Mouse (Mus musculus) brain, embryonic 14.5 days (tissue): Measurements from ENCODE around the gene Nol4l. TPM values are rescaled to one million over a fixed set of nuclear protein-coding genes. Genes with fewer than 3 reads are reported as not detected.

Source experiments
- DNase-seq: peaks from one replicate; pipeline ENCODE4 v3.0.0-alpha.2; 2011; ENCODE audit warnings: low read depth
- CTCF ChIP-seq: fragments of 200-500 bp; IDR thresholded peaks from 2 replicates; pipeline ENCODE4 v1.5.1; 2012; ENCODE audit warnings: inconsistent platforms, mild to moderate bottlenecking, moderate library complexity, borderline replicate concordance; ENCODE audit not compliant: insufficient read depth, insufficient read length; ENCODE audit errors: extremely low read depth
- POLR2A ChIP-seq: fragments of 200-500 bp; IDR thresholded peaks from 2 replicates; pipeline ENCODE4 v1.6.1; 2012; ENCODE audit warnings: mild to moderate bottlenecking, inconsistent platforms, borderline replicate concordance; ENCODE audit not compliant: poor library complexity, insufficient read depth, insufficient read length, severe bottlenecking; ENCODE audit errors: extremely low read depth
- polyA plus RNA-seq: library from polyadenylated mRNA; depleted of rRNA; stranded (reverse); fragments of >200 nt; gene quantifications from 2 replicates; pipeline ENCODE4 v1.2.3, GENCODE M21; 2012

Nol4l gene
- polyA plus RNA-seq, 1 experiment, result 101 TPM

- DNase-seq, result no peak
- no peak for TF ChIP-seq CTCF
- TF ChIP-seq POLR2A, result no peak
Observed at GRCm38 (mm10) chr2:153556208-153556607, 26.4 kb upstream of the Nol4l start.

GRCm38 (mm10) chr2:153554543-153554942 is 24.8 kb upstream of the Nol4l start:
- no peak for TF ChIP-seq CTCF
- no peak for TF ChIP-seq POLR2A
- no peak for DNase-seq

GRCm38 (mm10) chr2:153549486-153549885 is 19.7 kb upstream of the Nol4l start:
- DNase-seq, result no peak
- TF ChIP-seq POLR2A (no peak), CTCF (no peak)

- no peak for TF ChIP-seq CTCF
- no peak for TF ChIP-seq POLR2A
- peak; percentile 73 for DNase-seq
Observed at GRCm38 (mm10) chr2:153548221-153548923, 18.6 kb upstream of the Nol4l start.

GRCm38 (mm10) chr2:153547633-153548032 is 17.9 kb upstream of the Nol4l start:
- no peak for DNase-seq
- TF ChIP-seq POLR2A, result no peak
- no peak for TF ChIP-seq CTCF

- no peak for DNase-seq
- no peak for TF ChIP-seq CTCF
- TF ChIP-seq POLR2A, result no peak
Observed at GRCm38 (mm10) chr2:153546972-153547371, 17.2 kb upstream of the Nol4l start.

GRCm38 (mm10) chr2:153546471-153546870 is 16.7 kb upstream of the Nol4l start:
- TF ChIP-seq CTCF, result no peak
- no peak for TF ChIP-seq POLR2A
- DNase-seq, result no peak

- TF ChIP-seq CTCF (no peak), POLR2A (no peak)
- DNase-seq, result peak; percentile 37
Observed at GRCm38 (mm10) chr2:153544771-153545170, 15.0 kb upstream of the Nol4l start.

- DNase-seq, result no peak
- TF ChIP-seq CTCF (no peak), POLR2A (no peak)
Observed at GRCm38 (mm10) chr2:153543911-153544730, 14.3 kb upstream of the Nol4l start.

- TF ChIP-seq CTCF (no peak), POLR2A (no peak)
- no peak for DNase-seq
Observed at GRCm38 (mm10) chr2:153542936-153543668, 13.3 kb upstream of the Nol4l start.

- no peak for DNase-seq
- TF ChIP-seq POLR2A, result no peak
- TF ChIP-seq CTCF, result no peak
Observed at GRCm38 (mm10) chr2:153538898-153539297, 9.1 kb upstream of the Nol4l start.

- no peak for DNase-seq
- TF ChIP-seq POLR2A (no peak), CTCF (no peak)
Observed at GRCm38 (mm10) chr2:153533981-153534380, 4.2 kb upstream of the Nol4l start.
